Mouse (Mus musculus): Measurements from ENCODE around the gene Bco2.

Gene Bco2

DNA sequence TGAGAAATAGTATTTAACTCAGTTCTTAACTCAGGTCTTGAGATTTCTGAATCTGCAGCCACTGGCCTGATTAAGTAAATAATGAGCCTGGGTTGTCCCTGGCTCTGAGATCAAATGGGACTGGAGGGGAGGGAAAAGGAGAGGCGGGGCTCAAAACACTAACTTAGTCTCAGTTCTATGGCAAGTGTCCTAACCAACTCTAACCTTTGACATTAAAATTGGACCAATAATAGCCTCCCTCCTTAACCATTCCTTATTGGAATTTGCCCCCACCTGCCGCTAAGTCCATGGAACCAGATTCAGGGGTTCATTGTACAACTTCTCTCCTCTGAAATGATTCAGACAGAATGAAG is at the start of gene Bco2:
TSS of gene Bco2 (minus strand) at position 88 of the 353 bp plus-strand sequence.
- peak; percentile 35 for DNase-seq

- DNase-seq: no peak
Observed at GRCm38 (mm10) chr9:50604338-50604737, 49.4 kb upstream of the Bco2 start.

GRCm38 (mm10) chr9:50603998-50604324 is 49.0 kb upstream of the Bco2 start:
- no peak for DNase-seq

GRCm38 (mm10) chr9:50603189-50603997 is 48.4 kb upstream of the Bco2 start, which contains the start of the genes Sdhd and Timm8b:
Gene Sdhd (minus strand): TSS chr9:50603812.
Gene Timm8b (plus strand): TSS chr9:50603910.
- peak; percentile 97 for DNase-seq

- no peak for DNase-seq
Observed at GRCm38 (mm10) chr9:50602055-50602845, 47.3 kb upstream of the Bco2 start.

GRCm38 (mm10) chr9:50601536-50601935 is 46.6 kb upstream of the Bco2 start:
- DNase-seq: no peak

- no peak for DNase-seq
Observed at GRCm38 (mm10) chr9:50596973-50597372, 42.0 kb upstream of the Bco2 start.

DNA sequence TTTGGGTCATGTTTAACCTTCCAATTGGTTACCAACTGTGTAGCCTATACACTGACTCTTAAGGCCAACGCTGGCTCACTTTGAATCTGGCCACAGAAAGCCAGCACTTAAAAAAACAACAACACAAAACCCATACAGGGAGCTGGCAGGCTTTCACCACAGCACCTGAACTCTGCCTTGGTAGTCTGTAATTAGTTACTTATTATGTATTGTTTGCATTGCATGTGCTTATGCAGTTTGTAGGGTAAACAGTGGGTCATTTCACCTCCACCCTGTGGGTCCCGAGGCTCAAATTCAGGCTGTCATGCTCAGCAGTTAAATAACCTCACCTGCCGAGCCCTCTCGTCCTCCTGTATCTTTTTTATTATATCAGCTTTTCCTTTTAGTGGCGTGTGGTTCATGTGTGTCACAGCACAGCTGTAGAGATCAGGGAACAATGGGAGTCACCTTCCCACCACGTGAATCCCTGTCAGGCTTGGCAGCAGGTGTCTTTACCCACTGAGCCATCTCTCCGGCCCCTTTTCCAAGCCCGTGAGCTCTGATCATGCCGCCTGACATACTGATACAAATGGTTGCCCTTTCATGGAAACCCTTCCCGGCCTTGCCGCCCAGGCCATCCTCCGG is 39.9 kb upstream of the Bco2 start:
- no peak for DNase-seq

DNA sequence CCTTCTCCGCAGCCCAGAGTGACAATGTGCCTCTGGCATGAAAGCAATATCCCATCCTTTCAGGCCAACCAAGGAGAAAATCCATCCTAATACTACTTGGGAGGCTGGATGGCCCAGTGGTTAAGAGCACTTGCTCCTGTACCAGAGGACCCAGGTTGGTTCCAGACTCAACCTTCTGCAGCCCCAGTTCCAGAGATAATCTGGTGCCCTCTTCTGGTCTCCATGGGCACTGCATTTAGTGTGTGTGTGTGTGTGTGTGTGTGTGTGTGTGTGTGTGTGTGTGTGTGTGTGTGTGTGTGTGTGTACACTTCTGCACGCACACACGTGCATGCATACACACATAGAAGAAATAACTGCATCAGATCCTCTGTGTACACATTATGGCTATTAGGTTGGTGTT is 38.6 kb upstream of the Bco2 start:
- peak; percentile 47 for DNase-seq

- DNase-seq: peak; percentile 64
Observed at GRCm38 (mm10) chr9:50592955-50593354, 38.0 kb upstream of the Bco2 start.

DNA sequence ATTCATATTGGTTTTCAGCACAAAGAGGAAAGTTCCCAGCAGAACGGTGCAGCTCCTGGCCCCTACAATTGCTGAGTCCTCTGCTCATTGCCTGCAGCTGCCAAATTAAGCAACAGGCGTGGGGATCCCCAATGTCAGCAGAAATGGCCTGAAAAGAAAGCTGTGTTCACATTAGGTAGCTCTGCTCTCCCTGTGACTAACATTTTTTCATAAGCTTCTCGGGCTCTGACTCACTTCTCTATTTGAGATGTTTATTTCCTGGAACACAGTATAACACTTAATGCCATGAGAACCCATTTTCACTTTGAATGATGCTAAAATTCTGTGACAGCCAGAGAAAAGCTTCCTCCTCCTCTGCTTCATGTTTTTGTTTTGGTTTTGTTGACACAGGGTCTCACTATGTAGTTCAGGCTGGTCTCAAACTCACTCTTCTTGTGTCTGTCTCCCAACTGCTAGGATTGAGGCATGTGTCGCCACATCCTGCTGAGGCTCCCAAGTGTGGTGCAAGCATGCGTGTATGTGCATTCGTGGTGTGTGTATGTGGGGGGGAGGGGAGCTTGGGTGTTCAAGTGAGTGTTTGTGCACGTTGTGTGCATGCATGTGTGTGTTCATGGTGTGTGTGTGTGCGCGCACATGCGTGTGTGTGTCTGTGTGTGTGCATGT is 36.0 kb upstream of the Bco2 start:
- peak; percentile 23 for DNase-seq

DNA sequence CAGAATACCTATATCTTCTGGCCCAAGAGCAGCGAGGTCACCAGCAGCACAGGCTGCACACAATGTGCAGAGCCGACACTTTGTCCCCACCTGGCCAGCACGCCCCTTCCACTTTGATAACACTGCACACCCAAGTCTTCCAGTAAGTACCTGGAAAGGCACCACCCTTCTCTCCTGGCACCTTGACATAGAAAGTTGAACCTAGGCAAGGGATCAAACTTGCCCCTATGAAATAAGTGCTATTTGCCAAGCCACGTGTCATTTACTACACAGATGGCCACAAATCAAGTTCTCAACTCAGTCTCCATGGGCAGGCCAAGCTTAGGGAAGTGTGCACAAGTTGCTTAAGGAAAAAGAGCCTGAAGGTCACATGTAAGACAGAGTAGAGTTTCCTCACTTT is 32.0 kb upstream of the Bco2 start:
- DNase-seq: no peak

DNA sequence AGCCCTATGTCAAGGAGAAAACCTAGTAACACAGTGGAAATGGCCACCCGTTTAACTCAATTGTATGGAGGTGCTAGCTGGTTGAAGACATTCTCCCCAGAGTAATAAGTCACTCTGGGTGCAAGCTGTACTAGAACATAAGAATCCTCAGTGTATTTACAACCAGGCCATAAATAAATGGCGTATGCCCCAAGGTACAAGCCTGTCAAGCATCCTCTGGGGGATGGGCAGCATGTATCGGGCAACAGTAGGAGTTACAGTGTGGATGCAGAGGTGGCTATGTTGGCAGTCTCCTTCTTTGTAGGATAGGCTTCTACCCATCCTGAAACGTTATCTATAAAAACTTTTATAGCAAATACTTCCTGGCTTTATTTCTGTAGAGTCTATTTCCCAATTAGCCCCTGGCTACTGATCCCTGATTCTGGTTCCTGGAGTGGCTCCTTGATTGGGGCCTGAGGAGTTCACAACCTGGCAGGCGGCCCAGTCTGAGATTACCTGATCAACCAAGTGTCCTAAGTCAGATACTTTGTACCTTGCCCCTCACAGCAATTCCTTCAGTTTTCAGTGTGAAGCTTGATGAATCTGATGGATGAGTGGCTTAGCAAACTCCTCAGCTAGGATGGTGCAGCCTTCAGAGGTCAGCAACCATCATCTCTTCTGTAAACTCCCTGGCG is 30.3 kb upstream of the Bco2 start:
- no peak for DNase-seq

GRCm38 (mm10) chr9:50580370-50580769 is 25.4 kb upstream of the Bco2 start:
- no peak for DNase-seq

GRCm38 (mm10) chr9:50569599-50570525 is 14.9 kb upstream of the Bco2 start:
- no peak for DNase-seq

- DNase-seq: no peak
Observed at GRCm38 (mm10) chr9:50567881-50568280, 12.9 kb upstream of the Bco2 start.

GRCm38 (mm10) chr9:50567372-50567771 is 12.4 kb upstream of the Bco2 start:
- peak; percentile 40 for DNase-seq

DNA sequence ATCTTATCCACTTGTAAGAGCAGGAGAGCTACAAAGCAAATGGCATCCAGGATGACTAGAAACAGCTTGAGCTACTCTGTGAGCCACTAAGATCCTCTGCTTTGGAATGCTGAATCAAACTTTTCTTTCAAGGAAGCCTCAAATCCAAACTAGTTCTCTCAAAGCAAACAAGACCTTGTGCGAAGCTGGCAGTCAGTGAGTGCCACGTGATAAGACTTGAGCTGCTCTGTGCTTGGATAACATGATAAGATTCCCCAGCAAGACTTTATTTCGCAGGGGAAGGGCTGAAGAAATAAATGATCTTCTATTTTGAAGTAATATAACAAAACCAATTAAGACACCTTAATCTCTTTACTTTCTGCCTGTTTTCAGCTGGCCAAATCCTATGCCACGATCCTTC is 11.0 kb upstream of the Bco2 start:
- no peak for DNase-seq

DNA sequence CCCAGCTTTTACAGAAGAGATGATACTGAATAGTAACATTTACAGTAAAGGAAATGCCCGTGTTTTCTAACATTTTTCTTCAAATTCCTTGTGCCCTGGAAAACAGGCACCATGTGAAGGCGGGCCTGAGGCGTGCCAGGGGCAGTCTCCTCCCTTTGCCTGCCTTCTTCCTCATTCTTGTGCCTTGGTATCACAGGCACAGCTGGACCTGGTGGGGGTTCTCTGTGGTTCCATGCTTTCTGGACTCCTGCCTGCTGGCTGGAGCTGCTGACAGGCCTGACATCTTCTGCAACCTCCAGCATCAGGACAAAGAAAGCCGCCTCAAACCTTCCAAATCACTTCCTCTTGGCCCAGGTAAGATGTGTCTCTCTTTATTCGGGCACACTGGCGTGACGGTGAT is 10.2 kb upstream of the Bco2 start:
- peak; percentile 55 for DNase-seq

DNA sequence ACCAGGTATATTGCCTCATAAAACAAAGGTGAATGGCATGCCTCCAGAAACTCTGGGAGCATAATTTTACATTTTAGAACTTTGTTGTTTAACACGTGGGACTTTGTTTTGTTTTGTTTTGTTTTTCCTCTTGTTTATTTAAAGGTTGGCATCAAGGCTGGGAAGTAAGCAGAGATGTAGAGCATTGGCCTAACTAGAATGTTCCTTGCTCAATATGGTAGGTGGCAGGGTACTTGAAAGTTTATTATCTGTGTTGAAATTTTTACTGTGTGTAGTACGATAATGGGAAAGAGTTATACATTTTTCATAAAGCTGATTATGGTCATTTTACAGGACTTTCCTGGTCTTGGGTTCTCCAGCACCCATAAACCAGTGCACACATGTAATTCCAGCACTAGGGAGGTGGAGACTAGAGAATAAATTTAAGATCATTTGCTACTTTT is 7.0 kb upstream of the Bco2 start:
- no peak for DNase-seq

- DNase-seq: no peak
Observed at GRCm38 (mm10) chr9:50561145-50561917, 6.3 kb upstream of the Bco2 start, which contains the start of gene Tex12. Gene Tex12 (minus strand): TSS chr9:50561325.

Measured in lung, postnatal 36 days (tissue).